Mouse (Mus musculus): ENCODE measurements around the gene Ndufs1.
A peak's percentile ranks its signal among the peaks of the same experiment; 100 is the strongest.
"Not testable (repeated sequence)": the region's sequence is repeated elsewhere in the genome, so short reads cannot be mapped to it uniquely, and the experiment has no call there.

Gene Ndufs1

DNA sequence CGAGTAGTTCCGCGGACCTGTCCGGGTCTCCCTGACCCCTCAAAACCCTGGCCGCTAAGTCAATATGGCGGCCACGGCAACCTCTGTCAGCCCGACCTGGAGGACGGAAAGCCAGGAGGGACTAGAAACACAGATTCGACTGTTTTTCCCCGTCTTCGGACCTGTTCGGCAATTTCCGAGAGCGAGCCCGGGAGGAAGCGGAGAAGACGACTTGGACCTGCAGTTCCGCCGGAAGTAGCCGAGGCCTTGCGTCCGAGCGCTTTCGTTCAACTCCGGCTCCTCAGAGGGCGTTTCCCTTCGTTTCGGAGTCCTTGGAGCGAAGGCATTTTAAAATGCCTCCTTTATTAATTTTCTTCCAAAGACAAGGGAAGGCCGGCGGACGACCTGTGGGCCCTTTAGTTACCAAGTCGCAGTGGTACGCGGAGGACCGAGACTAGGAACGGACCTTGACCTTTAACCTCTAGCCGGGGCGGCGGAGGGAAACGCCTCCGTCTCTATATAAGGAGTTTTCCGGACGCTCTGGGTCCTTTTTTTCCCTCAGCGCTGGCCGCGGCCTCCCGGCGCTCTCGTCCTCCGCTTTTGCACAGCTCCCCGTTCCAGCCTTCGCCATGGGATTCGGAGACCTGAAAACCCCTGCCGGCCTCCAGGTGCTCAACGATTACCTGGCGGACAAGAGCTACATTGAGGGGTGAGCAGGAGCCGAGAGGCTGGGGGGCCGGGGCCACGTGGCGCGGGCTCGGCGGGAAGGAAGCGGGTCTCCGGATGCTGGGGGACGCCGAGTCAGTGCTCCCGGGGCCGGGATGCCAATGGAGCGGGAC lies at the start of gene Ndufs1, which contains the start of gene Eef1b2:
Gene Ndufs1 (minus strand): TSS at position 230 of the 818 bp plus-strand sequence.
Gene Eef1b2 (plus strand): TSS at position 222 of the 818 bp plus-strand sequence.
- peak; percentile 98 for DNase-seq (ENCODE audit: low spot score)

DNA sequence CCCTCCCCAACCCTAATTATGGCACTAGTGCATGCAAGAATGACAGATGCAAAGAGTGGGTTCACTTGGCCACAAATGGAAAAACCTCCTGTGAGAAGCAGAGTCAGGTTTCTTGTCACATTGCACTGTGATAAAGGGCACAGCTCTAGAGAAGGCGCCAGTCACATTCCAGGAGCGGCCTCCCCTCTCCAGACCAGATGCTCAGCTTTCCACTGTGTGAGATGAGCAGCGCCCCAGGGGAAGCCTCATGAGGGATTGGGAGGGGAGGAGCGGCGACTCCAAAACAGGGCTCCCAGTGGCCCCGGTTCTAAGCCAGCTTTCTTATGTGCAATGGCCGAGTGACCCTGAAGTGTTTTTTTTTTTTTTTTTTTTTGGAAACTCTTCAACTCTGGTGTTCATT lies 49.3 kb upstream of the Ndufs1 start:
- no peak for DNase-seq (ENCODE audit: low spot score)

DNA sequence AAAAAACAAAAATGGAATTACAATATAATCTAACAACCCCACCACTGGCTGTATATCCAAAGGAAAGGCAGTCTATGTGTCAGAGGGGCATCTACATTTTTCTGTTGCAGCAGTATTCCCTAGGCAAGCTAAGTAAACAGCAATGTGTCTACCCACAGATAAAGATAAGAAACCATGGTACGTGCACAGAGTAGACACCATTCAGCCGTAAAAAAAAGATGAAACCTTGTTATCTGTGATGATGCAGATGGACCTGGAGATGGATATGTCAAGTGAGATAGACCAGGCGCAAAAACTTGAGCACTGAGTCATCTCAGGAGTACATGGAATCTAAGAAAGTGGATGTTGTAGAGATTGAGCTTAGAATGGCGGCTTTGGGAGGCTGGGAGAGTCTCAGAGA lies 48.4 kb upstream of the Ndufs1 start:
- no peak for DNase-seq (ENCODE audit: low spot score)

DNA sequence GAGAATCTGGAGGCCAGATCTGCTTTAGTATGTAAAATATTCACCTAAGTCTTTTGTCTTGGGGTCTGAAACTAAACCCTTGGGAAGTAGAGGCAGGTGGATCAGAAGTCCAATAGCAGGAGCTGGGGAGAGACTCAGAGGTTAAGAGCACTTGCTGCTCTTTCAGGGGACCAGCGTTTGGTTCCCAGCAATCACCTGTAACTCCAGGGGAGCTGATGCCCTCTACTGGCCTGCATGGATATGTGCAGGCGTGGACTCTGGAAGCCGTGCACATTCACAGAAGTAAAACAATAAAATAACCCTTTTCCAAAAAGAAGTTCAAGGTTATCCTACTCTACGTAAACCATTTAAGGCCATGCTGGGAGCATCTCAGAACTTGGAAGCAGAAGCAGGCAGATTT lies 42.6 kb upstream of the Ndufs1 start:
- no peak for DNase-seq (ENCODE audit: low spot score)

DNA sequence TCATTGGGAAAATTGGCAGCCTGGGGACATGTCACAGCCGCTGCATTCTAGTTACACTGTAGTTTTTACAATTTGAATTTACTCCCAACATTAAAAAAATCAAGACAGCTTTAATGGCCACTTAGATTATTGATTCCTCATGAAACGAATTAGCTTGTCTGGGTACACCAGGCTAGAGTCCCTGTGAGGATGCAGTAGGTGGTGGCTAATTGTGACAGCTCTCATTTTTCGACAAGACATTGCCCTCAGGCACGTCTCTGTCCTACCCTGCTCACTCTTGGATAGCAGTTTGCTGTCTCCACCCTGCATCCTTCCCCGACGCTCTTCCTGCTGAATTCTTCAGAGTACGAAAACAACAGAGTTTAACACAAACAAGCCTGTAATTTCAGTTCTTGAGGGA lies 38.0 kb upstream of the Ndufs1 start:
- DNase-seq (ENCODE audit: low spot score): no peak

DNA sequence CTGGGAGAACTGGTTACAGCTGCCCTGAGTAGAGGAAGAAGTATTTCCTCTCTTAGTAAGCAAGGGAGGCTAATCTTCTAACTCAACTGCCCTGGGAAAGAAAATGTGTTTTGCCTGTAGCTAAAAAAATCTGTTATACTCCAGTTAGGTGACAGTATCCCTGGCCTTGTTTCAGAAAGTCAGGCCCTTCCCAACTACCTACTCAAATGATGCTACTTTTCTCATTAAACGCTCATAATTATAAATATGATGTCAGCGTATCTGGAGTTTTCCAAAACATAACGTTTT lies 37.6 kb upstream of the Ndufs1 start, which contains the start of gene Gpr1:
Gene Gpr1 (minus strand): TSS at position 273 of the 288 bp plus-strand sequence.
- no peak for DNase-seq (ENCODE audit: low spot score)

DNA sequence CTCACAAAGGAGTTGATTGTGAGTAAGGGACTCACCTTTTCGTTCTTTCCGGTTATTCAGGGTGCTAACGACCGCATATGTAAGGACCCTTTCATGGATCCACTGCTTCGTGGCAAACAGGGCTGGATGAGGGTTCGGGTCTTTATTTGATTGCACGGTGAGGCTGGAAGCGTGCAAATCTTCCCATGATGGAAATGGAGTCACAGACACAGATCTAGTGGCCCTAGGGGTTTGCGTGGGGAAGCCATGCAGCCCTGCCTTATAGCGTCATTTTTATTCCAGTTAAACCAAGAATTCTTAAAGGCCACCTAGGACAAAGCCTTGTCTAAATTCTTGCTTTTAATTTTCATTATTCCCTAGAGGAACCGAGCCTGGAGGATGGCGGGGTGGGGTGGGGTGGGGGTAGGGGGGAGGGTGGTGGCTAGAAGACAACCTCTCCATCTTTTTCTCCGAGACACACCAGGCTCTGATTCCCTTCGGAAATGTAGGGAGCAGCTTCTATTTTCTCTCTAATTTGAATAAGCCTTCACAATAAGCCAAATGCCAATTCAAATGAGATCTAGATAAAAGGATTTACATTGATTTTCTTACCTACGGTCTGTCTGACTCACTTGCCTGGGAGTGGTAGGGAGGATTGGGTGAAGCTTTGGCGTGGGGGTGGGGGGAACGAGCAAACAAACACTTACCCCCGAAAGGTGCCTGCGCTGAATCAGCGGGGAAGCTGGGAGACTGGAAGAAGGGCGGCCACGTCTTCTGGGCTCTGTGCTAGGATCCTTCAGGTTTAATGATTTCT lies 37.0 kb upstream of the Ndufs1 start:
- no peak for DNase-seq (ENCODE audit: low spot score)

DNA sequence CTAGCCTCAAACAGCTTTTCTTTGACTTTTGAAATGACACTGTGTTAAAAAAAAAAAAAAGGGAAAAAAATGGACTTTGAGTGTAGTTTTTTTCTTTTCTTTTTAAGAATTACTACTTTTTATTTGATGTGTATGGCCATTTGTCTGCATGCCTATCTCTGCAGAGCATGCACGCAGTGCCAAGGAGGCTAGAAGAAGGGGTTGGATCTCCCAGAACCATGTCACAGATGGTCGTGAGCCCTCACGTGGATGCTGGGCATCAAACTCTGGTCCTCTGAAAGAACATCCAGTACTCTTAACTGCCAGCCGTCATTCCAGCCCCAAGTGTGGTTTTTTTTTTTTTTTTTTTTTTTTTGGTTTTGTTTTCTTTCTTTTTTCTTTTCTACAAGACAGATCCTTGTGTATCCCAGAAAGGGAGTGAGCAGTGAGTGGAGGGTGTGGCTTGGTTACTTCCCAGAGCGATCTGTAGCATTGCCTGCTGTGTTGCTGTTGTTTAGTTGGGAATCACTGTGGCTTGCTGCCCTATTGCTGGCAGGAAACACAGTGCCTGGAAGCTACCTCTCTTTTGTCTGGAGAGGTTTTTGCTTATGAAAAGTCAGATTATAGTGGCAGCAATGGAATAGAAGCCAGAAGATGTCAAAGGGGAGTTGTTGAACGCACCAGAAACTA lies 33.4 kb upstream of the Ndufs1 start:
- no peak for DNase-seq (ENCODE audit: low spot score)

DNA sequence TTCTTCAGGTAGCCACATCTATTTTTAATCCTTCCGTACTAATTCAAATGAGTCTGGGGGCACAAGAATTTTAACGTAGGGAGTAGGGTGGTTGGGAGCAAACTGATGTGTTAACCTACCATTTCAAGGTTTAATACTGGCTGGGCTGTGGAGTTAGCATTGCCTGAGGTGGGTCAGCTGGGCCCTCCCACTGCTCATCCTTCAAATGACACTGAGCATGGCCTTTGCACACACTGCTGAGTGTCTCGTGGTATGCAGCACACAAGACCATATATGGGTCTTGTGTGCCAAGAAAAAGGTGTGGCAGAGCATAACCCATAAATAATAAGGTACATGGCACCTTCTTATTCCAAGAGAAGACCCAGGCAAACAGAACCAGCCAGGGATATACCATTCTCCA lies 31.0 kb upstream of the Ndufs1 start:
- no peak for DNase-seq (ENCODE audit: low spot score)

DNA sequence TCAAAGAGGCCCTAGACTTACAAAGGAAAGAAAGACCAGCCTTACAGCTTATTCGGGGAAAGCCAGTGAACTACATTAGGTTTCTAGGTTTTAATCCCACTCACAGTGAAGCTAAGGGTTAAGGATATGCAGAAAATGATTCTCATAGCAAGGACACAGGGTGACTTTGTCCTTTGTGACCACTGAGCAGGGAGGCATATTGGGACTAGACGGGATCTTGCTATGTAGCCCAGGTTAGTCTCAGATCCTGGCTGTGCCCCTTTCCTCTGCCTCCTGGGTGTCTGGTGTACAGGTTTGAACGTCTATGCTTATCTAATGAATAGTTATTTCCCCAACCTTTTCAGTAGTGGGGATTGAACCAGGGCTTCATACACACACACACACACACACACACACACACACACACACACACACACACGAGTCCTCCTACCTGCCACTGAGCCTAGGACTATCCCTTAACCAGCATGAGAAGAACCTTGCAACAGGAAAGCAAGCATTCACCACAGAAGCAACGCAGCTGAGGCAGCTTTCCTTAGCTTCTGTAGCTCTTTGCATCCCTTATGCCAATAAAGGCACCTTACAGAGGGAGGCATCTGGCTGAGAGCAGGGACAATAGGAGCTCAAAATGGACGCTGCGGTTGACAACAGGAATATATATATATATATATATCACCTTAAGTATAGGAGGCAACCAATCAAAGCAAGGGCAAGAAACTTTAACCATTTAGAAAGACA lies 28.2 kb upstream of the Ndufs1 start:
- DNase-seq (ENCODE audit: low spot score): no peak

DNA sequence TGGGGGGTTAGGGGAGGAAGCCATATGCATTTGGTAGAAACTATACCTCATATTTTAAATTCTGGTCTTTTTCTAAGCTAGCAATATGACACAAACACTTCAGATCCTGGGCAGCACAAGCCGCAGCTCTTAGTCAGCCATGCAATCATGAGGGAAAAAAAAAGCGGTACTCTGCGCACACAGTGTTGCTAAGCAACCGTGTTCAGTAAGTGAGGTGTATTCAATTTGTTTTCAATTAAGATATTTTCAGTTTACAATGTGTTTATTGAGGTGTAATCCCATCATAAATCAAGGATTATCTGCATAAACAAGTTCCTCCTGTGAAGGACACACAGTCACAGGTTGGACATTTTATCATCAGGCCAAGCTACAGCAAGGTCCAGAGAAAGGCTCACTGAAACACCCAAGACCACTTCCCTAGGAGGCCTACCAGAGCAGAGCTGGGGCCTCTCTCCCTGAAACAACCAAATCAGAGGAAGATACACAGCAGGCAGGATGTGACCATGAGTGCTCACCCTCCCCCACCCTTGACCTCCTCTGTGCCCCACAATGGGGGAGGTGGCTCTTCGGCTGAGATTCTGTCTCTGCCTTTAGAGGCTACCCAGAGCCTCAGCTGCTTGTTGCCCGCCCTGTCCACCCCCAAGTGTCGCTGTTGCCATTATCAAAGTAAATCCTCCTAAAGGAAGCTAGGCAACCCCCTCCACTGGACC lies 27.5 kb upstream of the Ndufs1 start:
- peak; percentile 32 for DNase-seq (ENCODE audit: low spot score)

DNA sequence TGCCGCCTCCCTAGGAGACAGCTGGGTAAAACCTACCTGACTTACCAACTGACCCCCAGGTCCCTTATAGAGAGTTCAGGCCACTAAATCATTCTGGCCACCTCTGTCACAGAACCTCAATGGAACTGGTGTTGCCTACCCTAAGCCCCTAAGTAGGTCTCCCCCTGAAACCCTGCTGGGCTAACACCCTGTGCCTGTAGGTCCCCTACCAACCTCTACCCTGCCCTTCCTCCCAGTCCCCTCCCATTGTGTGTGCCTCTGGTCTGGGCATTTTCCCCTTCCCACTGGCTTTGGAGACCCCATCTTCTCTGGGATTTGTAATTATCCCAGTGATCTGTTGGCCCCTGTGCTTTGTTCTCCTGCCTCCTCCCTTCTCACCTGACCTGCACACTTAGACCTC lies 26.8 kb upstream of the Ndufs1 start:
- no peak for DNase-seq (ENCODE audit: low spot score)

DNA sequence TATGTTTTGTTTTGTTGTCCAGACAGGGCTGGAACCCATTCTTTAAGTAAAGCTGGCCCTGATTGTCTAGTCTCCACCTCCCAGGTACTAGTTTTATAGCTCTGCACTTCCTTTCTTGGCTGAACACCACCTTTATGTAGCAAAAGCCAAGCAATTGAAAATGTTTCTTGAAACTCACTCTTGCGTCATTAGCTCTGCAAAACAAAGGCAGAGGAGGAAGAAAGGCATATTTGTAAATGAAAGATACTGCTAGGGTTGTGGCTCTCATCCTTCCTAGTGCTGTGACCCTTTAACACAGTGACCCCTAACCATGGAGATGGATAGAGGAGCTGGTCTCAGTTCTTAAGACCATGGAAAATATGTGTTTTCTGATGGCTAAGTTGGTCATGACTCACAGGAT lies 25.0 kb upstream of the Ndufs1 start:
- DNase-seq (ENCODE audit: low spot score): no peak

DNA sequence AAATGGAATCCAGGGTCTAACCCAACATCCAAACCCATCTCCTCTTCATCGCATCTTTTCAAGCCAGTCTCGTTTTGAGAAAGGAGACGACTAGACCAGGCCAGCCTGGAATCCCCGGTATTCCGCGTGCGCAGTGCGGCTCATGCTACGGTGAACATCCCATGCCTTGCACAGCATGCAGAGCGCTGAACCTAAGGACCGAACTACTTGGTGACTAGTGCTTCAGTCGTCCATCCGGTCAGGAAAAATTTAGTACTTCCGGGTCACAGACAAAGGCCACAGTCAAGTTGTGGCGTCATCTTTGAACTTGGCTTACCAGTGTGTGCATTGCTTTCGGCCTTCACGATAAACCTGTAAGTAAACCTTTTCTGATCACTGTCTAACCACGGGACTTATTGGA lies 23.7 kb upstream of the Ndufs1 start:
- DNase-seq (ENCODE audit: low spot score): no peak

DNA sequence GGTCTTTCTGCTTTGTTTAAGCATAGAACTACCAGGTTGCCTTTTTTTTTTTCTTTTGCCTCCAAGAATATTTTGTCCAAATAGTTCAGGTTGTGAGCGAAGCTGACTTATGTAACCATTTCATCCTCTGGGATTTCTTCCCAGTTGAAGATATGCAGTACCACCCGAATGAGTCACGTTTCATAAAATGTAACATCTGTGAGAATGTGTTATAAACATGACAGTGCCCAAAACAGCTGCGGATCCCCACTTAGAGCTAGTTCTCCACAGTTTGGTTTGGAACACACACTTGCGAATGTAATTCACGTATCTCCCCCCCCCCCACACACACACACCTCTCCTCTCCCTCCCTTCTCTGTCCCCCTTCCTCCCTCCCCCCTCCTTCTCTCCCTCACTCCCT lies 22.8 kb upstream of the Ndufs1 start:
- no peak for DNase-seq (ENCODE audit: low spot score)

DNA sequence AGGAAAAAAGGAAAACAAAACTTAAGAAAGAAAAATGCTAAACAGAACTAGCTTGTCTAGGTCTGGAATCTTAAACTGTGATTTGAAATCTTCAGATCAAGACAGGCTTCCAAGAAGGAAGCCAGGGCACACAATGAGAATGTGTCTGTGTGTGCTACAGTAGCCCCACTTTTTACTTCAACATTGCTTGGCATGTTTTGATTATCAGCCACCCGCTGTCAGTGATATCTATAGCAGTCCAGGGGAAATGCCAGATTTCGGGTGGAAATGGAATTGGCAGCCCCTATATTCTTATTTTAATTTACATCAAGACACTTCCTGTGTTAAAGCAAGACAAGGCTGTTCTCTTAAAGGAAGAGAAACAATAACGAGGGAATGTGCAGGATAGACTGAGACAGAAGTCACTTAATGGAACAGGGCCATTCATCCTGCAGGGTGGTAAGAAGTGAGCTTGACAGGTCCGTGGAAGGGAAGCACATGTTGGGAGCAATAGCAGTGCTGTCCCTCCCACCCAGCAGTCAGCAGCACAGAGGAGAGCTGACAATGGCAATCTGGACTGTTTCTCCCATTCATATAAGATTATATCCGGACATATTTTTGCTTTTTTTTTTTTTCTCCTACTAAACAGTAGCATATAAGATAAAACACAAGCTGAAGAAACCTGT lies 19.3 kb upstream of the Ndufs1 start:
- DNase-seq (ENCODE audit: low spot score): no peak

DNA sequence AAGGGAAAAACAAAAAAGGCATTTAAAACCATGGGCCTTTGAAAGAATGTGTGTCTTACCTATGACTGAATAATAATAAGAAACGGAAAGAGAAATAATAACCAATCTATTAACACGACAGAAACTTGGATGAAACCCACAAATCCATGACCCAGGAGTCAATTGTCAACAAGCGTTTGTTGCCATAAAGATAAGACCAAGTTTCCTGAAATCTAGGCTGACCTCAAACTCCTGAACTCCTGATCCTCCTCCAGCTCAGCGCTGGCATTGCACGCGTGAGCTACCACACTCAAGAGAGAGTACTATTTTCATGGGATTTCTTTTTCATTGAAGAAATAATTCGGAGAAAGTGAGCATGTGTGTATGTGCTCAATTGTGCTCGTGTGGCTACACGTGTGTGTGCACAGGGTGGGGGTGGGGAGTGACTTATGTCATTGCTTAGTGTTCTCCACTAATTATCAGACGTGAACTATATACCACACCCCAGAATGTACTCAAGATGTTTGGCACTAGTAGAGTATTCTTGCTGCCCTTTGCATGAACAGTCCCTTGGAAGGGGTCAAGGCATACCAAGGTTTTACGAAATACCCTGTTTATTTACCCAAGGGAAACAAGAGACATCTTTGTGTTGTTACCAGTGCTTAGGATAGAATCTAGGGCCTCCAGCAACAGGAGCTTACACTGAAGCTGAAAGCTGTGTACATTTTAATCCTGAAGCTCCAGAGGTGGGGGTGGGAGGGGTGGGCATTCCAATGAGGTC lies 15.9 kb upstream of the Ndufs1 start:
- no peak for DNase-seq (ENCODE audit: low spot score)

DNA sequence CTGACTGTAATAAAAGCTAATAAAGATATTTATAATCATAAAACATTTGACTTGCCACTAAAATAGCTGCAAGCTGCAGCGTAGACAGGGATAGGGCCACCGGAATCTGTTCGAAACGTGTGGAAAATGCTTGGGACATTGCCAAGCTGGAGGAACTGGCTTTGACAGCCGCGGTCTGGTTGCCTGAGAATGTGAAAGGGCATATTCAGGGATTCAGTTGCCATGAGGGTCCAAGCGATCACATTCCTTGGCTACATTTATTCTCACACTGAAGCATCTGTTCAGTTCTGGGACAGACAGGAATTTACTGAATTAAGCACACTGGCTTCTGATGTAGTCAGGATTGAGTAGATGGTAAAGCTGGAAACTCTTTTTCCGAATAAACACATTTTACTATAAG lies 14.2 kb upstream of the Ndufs1 start:
- DNase-seq (ENCODE audit: low spot score): no peak

DNA sequence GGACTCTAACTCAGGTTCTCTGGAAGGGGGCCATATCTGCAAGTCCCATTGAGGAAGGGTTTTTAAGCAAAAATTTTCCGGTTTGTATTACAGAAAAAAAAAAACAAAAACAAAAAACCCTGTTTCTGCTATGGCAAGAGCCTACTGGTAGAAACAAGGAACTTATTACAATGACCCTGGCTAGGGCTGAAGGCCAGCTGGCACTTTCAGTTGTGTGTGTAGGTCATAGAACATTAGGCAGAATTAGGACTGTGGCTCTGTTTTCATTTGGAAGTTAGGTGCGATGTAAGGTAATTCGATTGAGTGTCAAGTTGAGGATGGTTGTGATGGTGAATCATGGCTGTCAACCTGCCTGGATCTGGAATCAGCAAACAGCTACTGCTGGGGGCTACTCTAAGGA lies 11.9 kb upstream of the Ndufs1 start:
- DNase-seq (ENCODE audit: low spot score): no peak

DNA sequence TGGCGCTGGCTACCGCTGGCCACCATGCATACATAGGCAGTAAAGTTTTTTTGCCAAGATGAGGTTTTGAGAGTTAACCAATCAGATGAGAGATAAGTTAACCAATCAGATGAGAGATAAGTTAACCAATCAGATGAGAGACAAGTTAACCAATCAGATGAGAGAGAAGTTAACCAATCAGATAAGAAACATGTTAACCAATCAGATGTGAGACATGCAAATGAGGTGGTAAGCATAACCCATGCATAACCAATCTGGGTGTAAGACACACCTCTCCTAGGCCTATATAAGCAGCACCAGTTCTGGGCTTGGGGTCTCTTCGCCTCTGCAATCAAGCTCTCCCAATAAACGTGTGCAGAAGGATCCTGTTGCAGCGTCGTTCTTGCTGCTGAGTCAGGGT lies 8.8 kb upstream of the Ndufs1 start:
- DNase-seq (ENCODE audit: low spot score): not testable (repeated sequence)
